Mouse (Mus musculus): ENCODE data around the gene Mgll. TPM values are rescaled to one million over a fixed set of nuclear protein-coding genes. Genes with fewer than 3 reads are reported as not detected.
A peak's percentile ranks its signal among the peaks of the same experiment; 100 is the strongest.

Mgll gene
- polyA plus RNA-seq, 1 experiment from 2014 or later: 2.4 TPM

DNA sequence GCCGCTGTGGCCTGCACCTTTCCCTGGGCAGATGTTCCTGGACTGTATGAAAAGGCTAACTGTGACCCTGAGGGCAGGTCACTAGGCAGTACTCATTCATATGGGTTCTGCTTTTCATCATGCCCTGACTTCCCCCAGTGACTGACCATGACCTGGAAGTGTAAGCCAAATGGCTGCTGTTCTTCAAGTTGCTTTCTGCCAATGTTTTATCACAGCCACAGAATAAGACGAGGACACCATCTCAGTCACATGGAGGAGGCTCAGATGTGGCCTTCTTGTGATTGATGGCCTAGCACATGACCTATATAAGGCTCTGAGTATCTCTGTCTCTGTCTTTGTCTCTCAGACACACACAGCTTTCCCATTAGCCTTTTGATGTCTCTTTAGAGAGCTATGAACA, 123.4 kb downstream of the Mgll start:
- H3K4me1 ChIP-seq (ENCODE audit: control insufficient read depth, insufficient read depth, low read length): peaks cover 3% of the 10 kb centered on the region
- no peak overlapping the region for H3K4me3 ChIP-seq (ENCODE audit: low read depth, low read length)
- H3K27ac ChIP-seq (replicated peaks; ENCODE audit: low read depth, low read length): no peak overlapping the region
- no peak for ATAC-seq (ENCODE audit: insufficient number of reproducible peaks, low FRiP score, low TSS enrichment, low read depth)
- no peak for DNase-seq (ENCODE audit: low spot score)
- H3K36me3 ChIP-seq (ENCODE audit: control insufficient read depth, insufficient read depth, low read length): no peaks in the 10 kb centered on the region
- H3K4me2 ChIP-seq (ENCODE audit: low read depth, severe bottlenecking): no peak overlapping the region
- no peaks in the 10 kb centered on the region for H3K9me3 ChIP-seq (ENCODE audit: control insufficient read depth, low read length)
- H3K9ac ChIP-seq (ENCODE audit: low read length): no peak overlapping the region
- H3K27me3 ChIP-seq (ENCODE audit: control insufficient read depth, insufficient read depth, low read length): no peaks in the 10 kb centered on the region
- 44% methylated on average over 2 of the region's 2 CpGs for WGBS

DNA sequence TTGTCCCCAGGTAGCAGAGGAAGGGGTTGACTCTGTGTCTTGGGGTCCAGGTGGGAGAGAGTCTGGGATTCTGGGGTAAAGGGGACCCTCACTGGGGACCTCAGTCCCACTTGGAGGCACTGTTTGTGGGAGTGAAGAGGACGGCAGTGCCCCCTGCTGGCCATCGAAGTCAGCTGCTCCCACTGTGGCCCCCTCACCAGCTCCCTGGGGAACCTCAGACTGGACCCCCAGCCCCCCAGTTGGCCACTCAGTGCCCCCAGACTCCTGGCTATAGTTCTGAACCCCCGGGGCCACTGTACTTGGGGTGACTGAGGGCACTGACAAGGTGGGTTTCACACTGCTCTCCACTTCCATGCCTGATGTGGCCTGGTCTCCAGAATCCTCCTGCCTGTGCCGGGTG, 125.1 kb downstream of the Mgll start:
- no peaks in the 10 kb centered on the region for H3K36me3 ChIP-seq (ENCODE audit: control insufficient read depth, insufficient read depth, low read length)
- H3K9ac ChIP-seq (ENCODE audit: low read length): no peak overlapping the region
- no peaks in the 10 kb centered on the region for H3K27me3 ChIP-seq (ENCODE audit: control insufficient read depth, insufficient read depth, low read length)
- WGBS: 52% methylated on average over 4 of the region's 4 CpGs
- no peaks in the 10 kb centered on the region for H3K9me3 ChIP-seq (ENCODE audit: control insufficient read depth, low read length)
- no peak for ATAC-seq (ENCODE audit: insufficient number of reproducible peaks, low FRiP score, low TSS enrichment, low read depth)
- H3K4me3 ChIP-seq (ENCODE audit: low read depth, low read length): no peak overlapping the region
- H3K4me2 ChIP-seq (ENCODE audit: low read depth, severe bottlenecking): no peak overlapping the region
- H3K27ac ChIP-seq (replicated peaks; ENCODE audit: low read depth, low read length): no peak overlapping the region
- DNase-seq (ENCODE audit: low spot score): no peak
- no peaks in the 10 kb centered on the region for H3K4me1 ChIP-seq (ENCODE audit: control insufficient read depth, insufficient read depth, low read length)

DNA sequence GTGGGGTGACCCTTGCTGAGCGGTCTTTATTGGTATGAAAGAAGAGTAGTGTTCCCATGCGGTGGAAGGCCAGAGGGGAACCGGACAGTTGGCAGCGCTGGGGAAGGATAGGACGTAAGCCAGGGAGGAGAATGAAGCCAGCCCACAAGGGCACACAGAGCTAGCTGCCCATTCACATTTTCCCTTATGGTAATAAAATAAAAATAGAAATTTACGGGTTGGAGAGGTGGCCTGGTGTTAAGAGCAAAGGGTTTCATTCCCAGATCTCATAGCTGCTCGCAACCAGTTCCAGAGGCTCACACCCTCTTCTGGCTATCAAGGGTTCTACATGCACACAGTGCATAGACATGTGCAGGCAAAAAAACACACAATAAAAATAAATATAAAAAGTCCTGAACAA, 125.8 kb downstream of the Mgll start:
- Histone ChIP-seq H3K4me3 (ENCODE audit: low read depth, low read length) (no peak overlapping the region), H3K9me3 (ENCODE audit: control insufficient read depth, low read length) (no peaks in the 10 kb centered on the region), H3K27me3 (ENCODE audit: control insufficient read depth, insufficient read depth, low read length) (no peaks in the 10 kb centered on the region), H3K9ac (ENCODE audit: low read length) (no peak overlapping the region), H3K27ac (replicated peaks; ENCODE audit: low read depth, low read length) (no peak overlapping the region), H3K36me3 (ENCODE audit: control insufficient read depth, insufficient read depth, low read length) (no peaks in the 10 kb centered on the region), H3K4me1 (ENCODE audit: control insufficient read depth, insufficient read depth, low read length) (no peaks in the 10 kb centered on the region), H3K4me2 (ENCODE audit: low read depth, severe bottlenecking) (no peak overlapping the region)
- 95% methylated on average over 7 of the region's 7 CpGs for WGBS
- DNase-seq (ENCODE audit: low spot score): no peak
- ATAC-seq (ENCODE audit: insufficient number of reproducible peaks, low FRiP score, low TSS enrichment, low read depth): no peak

DNA sequence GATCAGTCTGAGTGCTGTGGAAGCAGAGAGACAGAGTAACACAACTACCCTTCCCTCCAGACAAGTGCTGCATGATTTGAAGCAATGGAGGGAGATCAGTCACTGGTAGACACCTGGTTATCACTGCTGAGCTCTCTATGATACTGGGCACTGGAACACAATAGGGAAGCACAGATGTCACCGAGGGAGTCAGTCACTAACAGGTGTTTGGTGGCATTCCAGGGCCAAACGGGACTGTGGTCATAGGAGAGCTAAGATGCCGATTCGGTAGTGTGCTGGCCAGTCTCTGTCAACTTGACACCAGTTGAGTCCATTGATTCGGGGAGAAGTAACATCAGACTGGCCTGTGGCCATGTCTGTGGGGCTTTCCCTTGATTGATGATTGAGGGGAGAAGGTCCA, 130.3 kb downstream of the Mgll start:
- H3K9ac ChIP-seq (ENCODE audit: low read length): no peak overlapping the region
- H3K27ac ChIP-seq (replicated peaks; ENCODE audit: low read depth, low read length): no peak overlapping the region
- no peak for ATAC-seq (ENCODE audit: insufficient number of reproducible peaks, low FRiP score, low TSS enrichment, low read depth)
- DNase-seq (ENCODE audit: low spot score): no peak
- H3K36me3 ChIP-seq (ENCODE audit: control insufficient read depth, insufficient read depth, low read length): no peaks in the 10 kb centered on the region
- WGBS: 80% methylated on average over 5 of the region's 5 CpGs
- no peaks in the 10 kb centered on the region for H3K27me3 ChIP-seq (ENCODE audit: control insufficient read depth, insufficient read depth, low read length)
- no peak overlapping the region for H3K4me2 ChIP-seq (ENCODE audit: low read depth, severe bottlenecking)
- H3K4me3 ChIP-seq (ENCODE audit: low read depth, low read length): no peak overlapping the region
- no peaks in the 10 kb centered on the region for H3K9me3 ChIP-seq (ENCODE audit: control insufficient read depth, low read length)
- no peaks in the 10 kb centered on the region for H3K4me1 ChIP-seq (ENCODE audit: control insufficient read depth, insufficient read depth, low read length)

DNA sequence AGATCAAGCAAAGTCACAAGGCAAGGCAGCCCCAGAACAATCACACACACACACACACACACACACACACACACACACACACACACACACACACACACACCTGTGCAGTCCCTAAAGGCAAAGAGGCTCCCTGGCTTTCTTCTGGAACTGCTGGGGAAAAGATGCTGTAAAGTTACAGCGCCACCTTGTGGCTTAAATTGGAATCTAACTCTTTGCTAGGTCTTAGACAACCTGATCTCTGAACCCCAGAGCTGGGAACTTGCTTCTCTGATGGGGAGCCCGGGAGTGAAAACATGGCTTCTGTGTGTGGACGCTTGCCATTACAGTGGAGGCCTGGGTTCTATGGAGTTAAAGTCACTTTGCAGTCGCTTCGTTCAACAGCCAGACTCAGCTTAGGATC, 131.4 kb downstream of the Mgll start:
- no peak overlapping the region for H3K27ac ChIP-seq (replicated peaks; ENCODE audit: low read depth, low read length)

DNA sequence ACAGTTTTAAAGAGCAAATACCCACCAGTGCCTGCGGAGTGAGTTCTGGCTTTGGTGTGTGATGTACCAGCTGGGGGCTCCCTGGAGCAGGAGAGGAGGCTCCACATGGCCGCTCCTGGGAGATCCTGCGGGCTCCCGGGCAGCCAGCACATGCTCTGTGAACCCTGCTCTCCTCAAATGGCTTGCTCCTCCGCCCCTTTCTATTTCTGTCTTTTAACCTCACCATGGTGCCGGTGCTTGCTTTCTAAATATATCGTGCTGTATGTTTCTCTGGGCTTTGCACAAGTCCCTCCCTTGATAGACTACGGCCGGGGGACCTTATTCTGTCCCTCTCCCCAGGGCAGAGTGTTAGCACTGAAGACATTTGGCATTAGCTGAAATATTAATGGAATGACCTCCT, 133.0 kb downstream of the Mgll start:
- no peaks in the 10 kb centered on the region; the same call in 1 of the 2 replicates for H3K36me3 ChIP-seq (ENCODE audit: control insufficient read depth, insufficient read depth, low read length)
- ATAC-seq (ENCODE audit: insufficient number of reproducible peaks, low FRiP score, low TSS enrichment, low read depth) (no peak), DNase-seq (ENCODE audit: low spot score) (no peak)
- H3K4me1 ChIP-seq (ENCODE audit: control insufficient read depth, insufficient read depth, low read length): no peaks in the 10 kb centered on the region
- no peaks in the 10 kb centered on the region for H3K9me3 ChIP-seq (ENCODE audit: control insufficient read depth, low read length)
- no peak overlapping the region for H3K4me2 ChIP-seq (ENCODE audit: low read depth, severe bottlenecking)
- H3K27ac ChIP-seq (replicated peaks; ENCODE audit: low read depth, low read length): no peak overlapping the region
- WGBS: 50% methylated on average over 9 of the region's 9 CpGs
- no peaks in the 10 kb centered on the region for H3K27me3 ChIP-seq (ENCODE audit: control insufficient read depth, insufficient read depth, low read length)
- H3K4me3 ChIP-seq (ENCODE audit: low read depth, low read length): no peak overlapping the region
- H3K9ac ChIP-seq (ENCODE audit: low read length): no peak overlapping the region

More for the DNA sequence above, 131.4 kb downstream of the Mgll start:
- Histone ChIP-seq H3K4me1 (ENCODE audit: control insufficient read depth, insufficient read depth, low read length) (no peaks in the 10 kb centered on the region), H3K4me3 (ENCODE audit: low read depth, low read length) (no peak overlapping the region), H3K9ac (ENCODE audit: low read length) (no peak overlapping the region), H3K4me2 (ENCODE audit: low read depth, severe bottlenecking) (no peak overlapping the region), H3K36me3 (ENCODE audit: control insufficient read depth, insufficient read depth, low read length) (no peaks in the 10 kb centered on the region), H3K9me3 (ENCODE audit: control insufficient read depth, low read length) (no peaks in the 10 kb centered on the region), H3K27me3 (ENCODE audit: control insufficient read depth, insufficient read depth, low read length) (no peaks in the 10 kb centered on the region)
- ATAC-seq (ENCODE audit: insufficient number of reproducible peaks, low FRiP score, low TSS enrichment, low read depth) (peak; percentile 52; the same call in 1 of the 2 replicates), DNase-seq (ENCODE audit: low spot score) (peak; percentile 74)
- WGBS: 20% methylated on average over 5 of the region's 5 CpGs

DNA sequence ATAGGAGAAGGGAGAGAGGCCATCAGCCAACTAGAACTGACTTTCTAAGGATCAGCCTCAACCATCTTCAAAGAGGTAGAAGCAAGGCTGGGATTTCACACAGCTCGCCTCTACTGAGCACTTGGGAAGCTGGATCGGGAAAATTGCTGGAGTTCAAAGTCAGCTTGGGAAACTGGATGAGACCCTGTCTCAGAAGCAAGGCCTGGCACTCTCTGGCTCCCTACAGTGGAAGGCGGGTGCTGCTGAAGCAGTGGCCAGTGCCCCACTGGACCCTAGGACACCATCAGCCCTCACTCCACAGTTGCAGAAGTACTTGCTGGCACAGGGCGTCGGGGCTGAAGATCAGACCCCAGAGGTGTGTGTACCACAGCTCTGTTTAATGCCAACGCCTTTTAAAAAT, 133.6 kb downstream of the Mgll start:
- H3K9ac ChIP-seq (ENCODE audit: low read length): no peak overlapping the region
- no peaks in the 10 kb centered on the region for H3K27me3 ChIP-seq (ENCODE audit: control insufficient read depth, insufficient read depth, low read length)
- H3K36me3 ChIP-seq (ENCODE audit: control insufficient read depth, insufficient read depth, low read length): no peaks in the 10 kb centered on the region; the same call in 1 of the 2 replicates
- H3K9me3 ChIP-seq (ENCODE audit: control insufficient read depth, low read length): no peaks in the 10 kb centered on the region
- H3K4me2 ChIP-seq (ENCODE audit: low read depth, severe bottlenecking): no peak overlapping the region
- WGBS: 82% methylated on average over 6 of the region's 6 CpGs
- no peak for DNase-seq (ENCODE audit: low spot score)
- ATAC-seq (ENCODE audit: insufficient number of reproducible peaks, low FRiP score, low TSS enrichment, low read depth): no peak
- no peak overlapping the region for H3K4me3 ChIP-seq (ENCODE audit: low read depth, low read length)
- no peaks in the 10 kb centered on the region for H3K4me1 ChIP-seq (ENCODE audit: control insufficient read depth, insufficient read depth, low read length)
- H3K27ac ChIP-seq (replicated peaks; ENCODE audit: low read depth, low read length): no peak overlapping the region

DNA sequence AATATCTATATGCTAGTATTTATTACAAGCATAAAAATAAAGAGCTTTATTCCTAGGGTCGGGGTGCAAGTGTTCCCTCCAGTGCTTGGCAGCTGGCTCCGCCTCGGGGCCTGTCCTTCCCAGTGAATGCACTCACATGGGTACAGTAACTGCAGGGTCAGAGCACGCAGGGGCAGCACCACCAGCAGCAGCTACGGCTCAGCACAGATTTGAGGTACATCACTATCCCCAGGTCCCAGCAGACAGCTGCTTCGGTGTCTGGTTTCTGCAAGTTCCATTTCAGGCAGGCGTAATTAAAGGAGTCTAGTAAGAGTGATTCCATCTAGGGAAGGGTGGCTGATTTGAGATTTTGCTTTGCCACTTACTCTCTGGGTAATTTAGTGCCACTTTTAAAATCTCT, 134.1 kb downstream of the Mgll start:
- Histone ChIP-seq H3K27ac (replicated peaks; ENCODE audit: low read depth, low read length) (no peak overlapping the region), H3K4me3 (ENCODE audit: low read depth, low read length) (no peak overlapping the region), H3K9ac (ENCODE audit: low read length) (no peak overlapping the region), H3K4me2 (ENCODE audit: low read depth, severe bottlenecking) (no peak overlapping the region), H3K36me3 (ENCODE audit: control insufficient read depth, insufficient read depth, low read length) (no peaks in the 10 kb centered on the region; the same call in 1 of the 2 replicates), H3K4me1 (ENCODE audit: control insufficient read depth, insufficient read depth, low read length) (no peaks in the 10 kb centered on the region), H3K9me3 (ENCODE audit: control insufficient read depth, low read length) (no peaks in the 10 kb centered on the region), H3K27me3 (ENCODE audit: control insufficient read depth, insufficient read depth, low read length) (no peaks in the 10 kb centered on the region)
- no peak for ATAC-seq (ENCODE audit: insufficient number of reproducible peaks, low FRiP score, low TSS enrichment, low read depth)
- WGBS: 63% methylated on average over 7 of the region's 7 CpGs
- no peak for DNase-seq (ENCODE audit: low spot score)

DNA sequence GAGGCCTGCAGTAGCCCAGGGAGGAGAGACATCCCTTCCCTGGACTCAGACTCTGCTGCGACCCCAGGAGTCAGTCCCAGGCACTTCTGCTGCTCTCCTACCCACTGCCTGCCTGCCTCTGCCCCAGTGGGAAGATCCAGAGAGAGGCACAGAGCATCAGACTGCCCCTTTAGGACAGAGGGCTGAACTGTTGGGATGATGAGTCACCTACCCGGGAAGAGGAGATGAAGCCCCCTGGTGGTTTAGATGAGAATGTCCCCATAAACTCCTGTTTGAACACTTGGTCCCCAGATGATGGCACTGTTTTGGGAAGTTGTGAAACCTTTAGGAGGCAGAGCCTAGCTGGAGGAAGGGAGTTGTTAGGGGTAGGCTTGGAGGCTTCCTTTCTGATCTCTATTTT, 136.7 kb downstream of the Mgll start:
- 19% methylated on average over 2 of the region's 2 CpGs for WGBS
- ATAC-seq (ENCODE audit: insufficient number of reproducible peaks, low FRiP score, low TSS enrichment, low read depth) (no peak), DNase-seq (ENCODE audit: low spot score) (no peak)
- no peaks in the 10 kb centered on the region for H3K4me1 ChIP-seq (ENCODE audit: control insufficient read depth, insufficient read depth, low read length)
- H3K27ac ChIP-seq (replicated peaks; ENCODE audit: low read depth, low read length): no peak overlapping the region
- no peak overlapping the region for H3K4me2 ChIP-seq (ENCODE audit: low read depth, severe bottlenecking)
- H3K9ac ChIP-seq (ENCODE audit: low read length): no peak overlapping the region
- H3K27me3 ChIP-seq (ENCODE audit: control insufficient read depth, insufficient read depth, low read length): no peaks in the 10 kb centered on the region
- H3K9me3 ChIP-seq (ENCODE audit: control insufficient read depth, low read length): no peaks in the 10 kb centered on the region
- no peaks in the 10 kb centered on the region; the same call in 1 of the 2 replicates for H3K36me3 ChIP-seq (ENCODE audit: control insufficient read depth, insufficient read depth, low read length)
- no peak overlapping the region for H3K4me3 ChIP-seq (ENCODE audit: low read depth, low read length)
